Mouse (Mus musculus) kidney, adult 8-10 months (tissue): Measurements from ENCODE around the gene Cyb5d2.
A peak's percentile ranks its signal among the peaks of the same experiment; 100 is the strongest.
"Not testable (repeated sequence)": the region's sequence is repeated elsewhere in the genome, so short reads cannot be mapped to it uniquely, and the experiment has no call there.

ENCODE experiments used
- DNase-seq, 2 experiments: peaks; one replicate each; pipeline ENCODE4 v3.0.0; 2022

The Cyb5d2 gene

GRCm38 (mm10) chr11:72795455-72796295 is at the start of gene Cyb5d2, which contains the start of gene Zzef1:
Cyb5d2 (minus strand) TSS chr11:72796142.
Zzef1 (plus strand) TSS chr11:72796226.
- DNase-seq: peak; percentile 96 to 97

GRCm38 (mm10) chr11:72845526-72845925 is 49.6 kb upstream of the Cyb5d2 start:
- no peak for DNase-seq

GRCm38 (mm10) chr11:72843576-72843975 is 47.6 kb upstream of the Cyb5d2 start:
- no peak for DNase-seq

GRCm38 (mm10) chr11:72842731-72843130 is 46.8 kb upstream of the Cyb5d2 start:
- no peak for DNase-seq

DNA sequence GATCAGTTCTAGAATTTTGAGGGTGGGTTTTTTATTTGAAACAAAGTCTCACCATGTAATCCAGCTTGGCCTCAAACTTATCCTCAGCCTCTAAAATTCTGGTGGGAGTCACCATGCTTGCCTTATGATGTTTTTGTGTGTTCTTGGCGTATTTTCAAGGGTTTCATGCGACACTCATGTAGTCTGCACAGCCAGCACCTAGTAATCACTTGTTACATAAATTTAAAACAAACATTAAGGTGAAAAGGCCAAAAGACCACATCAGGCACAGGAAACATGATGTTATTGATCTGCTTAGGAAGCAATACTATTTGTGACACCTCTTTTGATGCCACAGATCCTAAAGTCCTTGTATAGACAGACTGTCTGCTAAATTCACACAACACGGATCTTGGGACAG is 33.9 kb upstream of the Cyb5d2 start:
- DNase-seq: no peak

DNA sequence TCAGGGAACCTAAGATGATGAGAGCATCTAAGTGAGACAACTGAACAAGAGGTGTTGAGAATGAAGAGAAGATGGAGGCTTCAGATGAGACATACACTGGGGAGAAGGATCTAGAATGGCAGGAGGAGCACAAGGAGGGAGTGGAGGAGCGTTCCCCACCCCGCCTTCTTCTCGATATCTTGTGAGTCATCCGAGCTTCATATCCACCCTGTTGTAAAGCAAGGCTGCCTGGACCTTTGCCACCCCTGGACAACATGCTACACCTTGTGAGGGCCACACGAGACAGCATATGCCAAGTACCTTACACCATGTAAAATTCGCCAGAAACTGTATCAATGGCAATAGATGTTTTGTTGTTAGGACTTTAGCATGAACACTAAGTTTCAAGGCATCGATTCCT is 25.1 kb upstream of the Cyb5d2 start:
- no peak for DNase-seq

DNA sequence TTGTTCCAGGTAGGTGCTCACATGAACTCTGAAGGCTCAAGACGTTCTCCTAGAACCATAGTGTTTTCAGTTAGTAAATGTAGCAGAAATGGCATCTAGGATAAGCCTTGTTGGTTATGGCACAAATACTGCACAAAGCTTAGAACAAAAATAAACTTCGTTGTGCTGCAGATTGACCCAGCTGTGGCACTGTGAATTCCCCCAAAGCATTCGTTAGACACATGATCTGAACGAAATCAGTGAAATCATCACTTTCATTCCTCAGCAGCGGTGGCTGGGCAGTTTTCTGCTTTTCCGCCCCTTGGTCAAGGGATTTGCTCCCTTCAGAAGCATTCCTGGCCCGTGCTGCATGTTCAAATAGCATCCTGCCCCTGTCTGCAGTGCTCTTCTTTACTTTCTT is 22.1 kb upstream of the Cyb5d2 start:
- DNase-seq: no peak

- DNase-seq: no peak
Measured at GRCm38 (mm10) chr11:72816859-72817258, 20.9 kb upstream of the Cyb5d2 start.

DNA sequence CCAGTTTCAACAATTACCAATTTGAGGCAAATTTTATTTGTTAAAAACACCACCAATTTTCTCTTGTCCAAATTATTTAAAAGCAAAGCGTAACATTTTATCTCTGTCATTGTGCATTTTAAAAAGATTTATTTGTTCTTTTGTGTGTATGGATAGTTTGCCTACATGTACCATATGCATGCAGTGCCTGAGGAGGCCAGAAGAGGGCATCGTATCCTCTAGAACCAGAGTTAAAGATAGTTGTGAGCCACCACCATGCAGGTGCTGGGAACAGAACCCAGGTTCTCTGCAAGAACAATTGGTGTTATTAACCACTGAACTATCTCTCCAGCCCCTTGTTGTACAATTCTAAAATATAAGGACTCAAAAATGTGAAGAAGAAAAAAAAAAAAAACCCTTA is 18.2 kb upstream of the Cyb5d2 start:
- peak in 1 of 2 experiments; percentile 6 for DNase-seq

- DNase-seq: no peak
Measured at GRCm38 (mm10) chr11:72813687-72814086, 17.7 kb upstream of the Cyb5d2 start.

DNA sequence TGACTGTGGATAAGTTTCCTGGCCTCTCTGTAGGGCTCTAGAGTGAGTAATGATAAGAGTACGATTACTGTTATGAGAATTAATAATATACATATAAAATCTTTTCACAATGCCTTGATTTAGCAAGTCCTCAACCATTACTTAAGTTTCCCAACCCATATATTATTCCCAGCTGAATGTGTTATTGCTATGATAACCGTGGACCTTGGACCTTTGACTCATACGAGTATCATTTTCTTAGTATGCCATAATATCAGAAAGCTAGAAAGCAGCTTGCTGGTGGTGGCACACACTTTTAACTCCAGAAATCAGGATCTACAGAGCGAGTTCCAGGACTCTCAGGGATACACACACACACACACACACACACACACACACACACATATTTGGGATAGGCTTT is 12.1 kb upstream of the Cyb5d2 start:
- no peak for DNase-seq

DNA sequence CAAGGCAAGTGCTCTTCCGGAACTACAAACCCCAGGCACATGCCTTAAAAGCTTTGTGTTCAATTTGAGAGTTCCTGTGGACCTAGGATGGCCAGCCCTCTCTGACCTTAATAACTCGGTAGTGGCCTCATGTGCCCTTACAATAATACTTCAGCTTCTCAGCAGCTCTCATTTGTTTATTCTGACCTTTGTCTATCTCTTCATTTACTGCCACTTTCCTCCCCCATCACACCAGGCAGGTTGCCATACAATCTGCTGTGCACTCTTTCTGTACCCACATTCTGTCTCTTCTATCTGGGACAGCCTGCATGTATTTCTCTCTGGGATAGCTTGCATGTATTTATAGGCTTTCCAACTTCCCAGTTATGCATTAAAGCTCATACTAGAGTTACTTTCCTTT is 10.6 kb upstream of the Cyb5d2 start:
- peak in 1 of 2 experiments; percentile 12 for DNase-seq

DNA sequence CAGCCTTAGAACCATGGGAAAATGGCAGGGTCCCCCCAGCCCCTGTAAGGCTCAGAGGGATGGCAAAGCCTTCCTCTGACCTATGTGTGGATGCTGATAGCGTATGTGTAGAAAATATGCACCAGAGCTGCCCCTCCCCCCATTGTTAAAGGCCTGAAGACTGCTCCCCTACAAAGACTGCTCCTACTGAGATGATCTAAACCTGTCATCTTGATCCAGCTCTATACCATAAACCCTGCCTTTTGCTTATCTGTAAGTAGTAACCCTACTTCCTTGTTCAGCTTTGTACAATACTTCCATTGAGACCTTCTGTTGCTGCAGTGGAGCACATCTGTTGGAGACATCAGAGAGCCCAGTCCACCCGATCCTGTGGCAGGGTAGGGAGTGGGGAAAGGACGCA is 9.3 kb upstream of the Cyb5d2 start:
- no peak for DNase-seq

- DNase-seq: no peak
Measured at GRCm38 (mm10) chr11:72804586-72804985, 8.6 kb upstream of the Cyb5d2 start.

DNA sequence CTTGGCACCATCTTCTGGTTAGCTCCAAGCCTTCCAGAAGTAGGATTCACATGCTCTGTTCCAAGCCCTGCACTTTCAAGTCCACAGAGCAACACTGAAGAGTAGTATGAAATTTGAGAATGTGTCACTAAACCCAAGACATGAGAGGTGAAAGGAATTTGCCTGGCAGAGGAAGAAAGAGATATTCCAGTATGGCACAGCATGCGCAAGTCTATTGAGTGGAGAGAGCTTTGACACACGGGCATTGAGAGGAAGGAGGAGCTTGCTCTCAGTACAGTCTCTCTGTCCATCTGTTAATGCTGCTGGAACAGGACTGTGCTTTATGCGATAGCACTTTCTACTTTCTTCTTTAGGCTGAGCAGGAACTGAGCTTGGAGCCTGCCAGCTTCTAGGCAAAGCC is 7.1 kb upstream of the Cyb5d2 start:
- DNase-seq: no peak

DNA sequence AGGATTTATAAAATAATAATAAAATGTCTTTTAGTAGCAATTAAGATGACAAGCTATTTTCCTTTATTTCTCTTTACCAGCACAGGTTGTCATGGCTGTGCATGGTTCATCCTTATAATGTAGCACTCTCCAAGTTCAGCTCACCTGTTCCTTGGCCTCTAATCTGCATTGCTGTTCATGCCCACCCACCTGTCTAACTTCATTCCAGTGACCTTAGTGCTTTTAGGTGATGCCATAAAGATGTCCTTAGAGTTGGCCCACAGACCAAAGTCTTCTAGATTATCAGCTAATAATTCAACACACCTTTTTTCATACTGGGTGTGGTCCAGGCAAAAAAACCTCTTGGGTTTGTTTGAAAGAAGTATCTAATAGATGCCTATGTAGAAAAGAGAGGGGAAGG is 5.2 kb upstream of the Cyb5d2 start:
- no peak for DNase-seq

DNA sequence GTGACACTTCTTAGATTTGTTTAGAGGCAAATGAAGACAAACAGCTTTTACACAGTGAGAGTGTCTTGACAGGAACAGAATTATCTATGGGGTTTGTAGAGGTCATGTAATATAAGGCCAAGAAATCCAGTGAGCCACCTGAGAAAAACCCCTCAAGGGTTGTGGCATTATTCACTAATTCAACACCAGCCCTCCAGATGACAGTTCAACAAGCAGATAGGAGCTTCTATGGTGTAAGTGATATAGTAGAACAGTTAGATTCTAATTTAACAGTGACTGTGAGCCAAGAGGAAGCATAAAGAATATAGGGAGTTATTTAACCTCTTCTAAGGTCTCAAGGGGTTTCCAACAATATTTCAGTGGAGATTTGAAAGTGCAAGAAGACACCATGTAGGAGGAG is 2.2 kb upstream of the Cyb5d2 start:
- no peak for DNase-seq

DNA sequence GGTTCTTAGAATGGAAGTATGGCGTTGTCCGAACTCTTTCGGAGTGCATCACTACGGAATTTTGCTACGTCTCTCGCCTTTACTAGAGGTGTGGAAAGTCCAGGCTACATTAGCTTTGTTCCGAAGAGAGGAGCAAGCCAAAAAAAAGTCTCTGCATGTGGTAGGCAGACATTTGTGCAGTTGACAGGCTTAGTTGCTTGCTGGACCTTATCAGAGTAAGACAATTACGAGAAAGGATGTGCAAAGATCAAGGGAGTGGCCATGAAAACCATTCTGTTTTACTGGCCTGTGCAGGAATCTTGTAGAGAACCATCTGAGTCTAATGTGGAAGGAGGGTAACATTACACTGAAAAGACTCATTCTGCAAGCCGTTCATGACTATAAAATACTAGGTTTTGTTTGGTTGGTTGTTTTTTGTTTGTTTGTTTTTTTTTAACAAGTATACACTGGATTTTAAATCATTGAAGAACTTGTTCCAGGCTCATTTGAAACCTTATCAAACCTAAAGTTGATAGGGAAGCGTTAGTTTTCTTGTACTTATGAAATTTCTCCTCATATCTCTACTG is 914 bp upstream of the Cyb5d2 start:
- no peak for DNase-seq

- DNase-seq: no peak
Measured at GRCm38 (mm10) chr11:72796296-72796687, 350 bp upstream of the Cyb5d2 start.

GRCm38 (mm10) chr11:72795149-72795454 is 840 bp downstream of the Cyb5d2 start:
- no peak for DNase-seq

DNA sequence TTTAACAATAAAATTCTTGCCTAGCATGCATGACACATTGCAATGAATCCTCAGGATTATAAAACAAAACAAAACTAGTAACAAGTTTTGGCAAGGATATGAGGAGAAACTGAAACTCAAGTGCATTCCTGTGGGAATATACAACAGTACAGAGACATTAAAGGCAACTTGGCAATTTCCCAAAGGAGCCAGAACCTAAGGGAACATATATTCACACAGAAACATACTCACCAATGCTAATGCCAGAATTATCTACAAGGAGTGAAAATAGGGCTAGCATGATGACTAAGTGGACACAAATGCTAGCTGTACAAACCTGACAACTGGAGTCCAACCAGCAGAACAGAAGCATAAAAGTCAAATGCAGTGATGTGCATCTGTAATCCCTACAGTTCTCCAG is 3.9 kb downstream of the Cyb5d2 start:
- DNase-seq: no peak

DNA sequence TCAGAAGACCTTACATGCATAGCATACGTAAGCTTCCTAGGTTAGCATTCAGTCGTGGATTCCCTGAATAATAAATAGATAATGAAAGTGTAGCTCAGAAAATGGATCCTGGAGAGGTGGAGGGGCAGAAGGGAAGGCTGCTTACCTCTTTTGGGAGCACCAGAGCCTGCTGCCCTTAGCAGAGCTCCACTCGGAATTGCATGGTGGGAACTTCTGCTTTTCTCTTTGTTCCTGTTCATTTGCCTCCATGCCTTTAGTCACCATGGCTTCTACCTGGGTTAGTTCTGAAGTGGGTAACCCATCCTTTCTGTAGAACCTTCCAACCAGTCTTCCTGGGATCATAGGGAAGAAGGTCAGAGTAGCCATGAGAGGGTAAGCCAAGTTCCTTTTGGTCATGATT is 13.4 kb downstream of the Cyb5d2 start:
- DNase-seq: no peak

DNA sequence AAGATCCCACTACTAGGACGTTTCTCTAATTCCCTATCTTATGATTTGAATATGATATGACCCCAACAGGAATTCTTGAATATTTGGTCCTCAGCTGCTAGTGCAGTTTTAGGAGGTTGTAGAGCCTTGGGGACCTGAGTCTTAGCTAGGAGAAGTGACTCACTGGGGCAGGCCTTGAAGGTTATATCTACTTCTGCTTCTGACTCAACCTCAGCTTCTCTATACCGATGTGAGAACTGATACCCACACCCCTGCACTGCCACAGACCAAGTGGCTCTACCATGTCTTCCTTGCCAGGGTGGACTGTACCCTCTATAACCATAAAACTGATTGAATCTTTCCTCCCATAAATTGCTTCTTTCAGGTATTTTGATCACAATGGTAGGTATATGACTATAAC is 13.8 kb downstream of the Cyb5d2 start:
- no peak for DNase-seq

DNA sequence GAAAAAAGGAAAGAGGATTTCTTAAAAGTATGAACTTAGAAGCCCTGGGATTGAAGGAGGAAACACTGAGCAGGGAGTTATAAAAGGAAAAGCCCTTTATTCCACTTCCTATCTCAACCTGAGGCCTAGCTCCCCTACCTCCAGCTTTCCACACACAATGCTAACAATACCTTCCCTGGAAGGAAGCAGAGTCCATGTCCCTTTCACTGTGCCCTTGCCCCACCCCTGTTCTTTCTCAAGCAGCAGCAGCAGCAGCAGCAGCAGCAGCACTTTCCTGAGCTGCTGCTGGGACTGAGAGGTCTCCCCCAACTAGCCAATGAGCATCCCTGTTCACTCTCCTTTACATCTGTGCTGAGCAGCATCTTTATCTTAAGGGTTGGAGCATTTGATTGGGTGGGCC is 17.0 kb downstream of the Cyb5d2 start:
- DNase-seq: no peak

DNA sequence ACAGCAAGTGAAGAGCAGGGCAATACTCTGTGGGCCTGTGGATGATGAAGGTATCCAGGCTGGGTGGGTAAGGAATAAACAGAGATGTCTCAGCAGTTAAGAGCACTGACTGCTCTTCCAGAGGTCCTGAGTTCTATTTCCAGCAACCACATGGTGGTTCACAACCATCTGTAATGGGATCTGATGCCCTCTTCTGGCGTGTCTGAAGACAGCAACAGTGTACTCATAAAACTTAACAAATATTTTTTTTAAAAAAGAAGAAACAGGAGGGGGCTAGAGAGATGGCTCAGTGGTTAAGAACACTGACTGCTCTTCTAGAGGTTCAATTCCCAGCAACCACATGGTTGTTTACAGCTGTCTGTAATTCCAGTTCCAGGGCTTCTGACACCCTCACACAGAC is 23.3 kb downstream of the Cyb5d2 start:
- DNase-seq: not testable (repeated sequence)
